Mouse (Mus musculus): ENCODE measurements around the gene Dpy19l1. TPM values are rescaled to one million over a fixed set of nuclear protein-coding genes. Genes with fewer than 3 reads are reported as not detected.

The Dpy19l1 gene
- polyA plus RNA-seq, 1 experiment: 8.4 TPM

DNA sequence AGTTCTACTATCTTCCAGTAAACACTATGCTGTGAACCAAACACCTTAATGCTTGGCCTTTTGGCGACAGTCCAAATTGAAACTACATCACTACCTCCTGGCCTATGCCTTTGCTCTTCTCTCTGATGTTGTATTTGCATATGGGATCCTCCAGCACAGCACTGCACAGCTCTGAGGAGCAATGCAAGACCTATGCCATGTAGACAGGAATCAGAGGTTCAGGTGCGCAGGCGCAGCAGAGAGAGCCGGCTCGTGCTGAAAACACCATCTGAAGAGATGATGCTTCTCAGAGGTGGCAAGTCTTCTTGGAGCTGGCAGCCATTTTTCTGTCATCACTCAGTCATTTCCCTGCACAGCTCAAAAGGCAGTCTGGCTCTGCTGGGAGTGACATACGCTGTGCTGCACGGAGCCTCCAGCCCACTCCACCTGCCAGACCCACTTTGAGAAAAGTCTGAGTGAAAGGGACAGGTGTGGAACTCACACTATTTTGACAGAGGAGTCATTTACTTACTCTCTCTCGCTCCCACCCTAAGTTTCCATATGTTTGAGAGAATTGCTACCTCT is 112.1 kb downstream of the Dpy19l1 start:
- Histone ChIP-seq H3K4me3 (replicated peaks; ENCODE audit: extremely low read depth, low read depth, low read length) (no peak overlapping the region), H3K4me1 (ENCODE audit: control insufficient read depth, insufficient read depth, low read length) (no peaks in the 10 kb centered on the region)
- TF ChIP-seq CTCF (IDR thresholded peaks at IDR 0.05; ENCODE audit: insufficient read depth, low read length): no peak
- no peak for TF ChIP-seq POLR2A (IDR thresholded peaks at IDR 0.05; ENCODE audit: borderline replicate concordance, extremely low read depth, low read depth, low read length)
- no peak for DNase-seq
- 83% methylated on average over 8 of the region's 8 CpGs for WGBS

DNA sequence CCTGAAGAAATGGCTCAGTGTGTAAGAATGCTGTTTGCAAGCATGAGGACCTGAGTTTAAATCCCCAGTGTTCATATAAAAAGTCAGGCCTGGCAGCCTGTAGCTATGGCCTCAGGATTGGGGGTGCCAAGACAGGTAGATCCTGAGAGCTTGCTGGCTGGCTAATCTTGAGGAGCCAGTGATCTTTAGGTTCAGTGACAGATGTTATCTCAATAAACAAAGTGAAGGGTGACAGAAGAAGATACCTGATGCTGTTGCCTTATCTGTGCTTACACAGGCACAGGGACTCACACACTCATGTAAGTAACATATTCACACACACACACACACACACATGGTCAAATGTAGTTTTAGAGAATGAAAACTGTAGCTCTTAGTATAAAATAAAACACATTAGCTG is 115.7 kb downstream of the Dpy19l1 start:
- no peak for TF ChIP-seq POLR2A (IDR thresholded peaks at IDR 0.05; ENCODE audit: borderline replicate concordance, extremely low read depth, low read depth, low read length)
- TF ChIP-seq CTCF (IDR thresholded peaks at IDR 0.05; ENCODE audit: insufficient read depth, low read length): no peak
- no peak overlapping the region for H3K4me3 ChIP-seq (replicated peaks; ENCODE audit: extremely low read depth, low read depth, low read length)

DNA sequence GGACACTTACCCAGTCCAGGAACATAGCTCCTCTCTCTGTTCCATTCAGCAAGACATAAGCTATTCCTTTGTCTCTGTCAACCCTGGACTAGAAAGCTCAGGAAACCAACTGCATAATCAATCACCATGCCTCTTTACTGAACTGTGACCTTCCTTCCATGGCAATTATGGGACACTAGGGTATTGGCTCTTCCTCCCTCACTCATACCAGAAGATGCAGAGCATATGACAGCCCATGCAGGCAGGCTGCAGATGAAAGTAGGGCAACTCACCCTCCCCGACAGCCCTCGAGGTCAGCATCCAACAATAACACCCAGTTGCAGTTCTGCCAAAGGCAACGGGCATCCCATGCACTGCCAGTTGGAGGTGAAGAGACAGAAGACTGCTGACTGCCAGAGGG is 123.6 kb downstream of the Dpy19l1 start:
- Histone ChIP-seq H3K4me1 (ENCODE audit: control insufficient read depth, insufficient read depth, low read length) (no peaks in the 10 kb centered on the region), H3K4me3 (replicated peaks; ENCODE audit: extremely low read depth, low read depth, low read length) (no peak overlapping the region)
- TF ChIP-seq CTCF (IDR thresholded peaks at IDR 0.05; ENCODE audit: insufficient read depth, low read length) (no peak), POLR2A (IDR thresholded peaks at IDR 0.05; ENCODE audit: borderline replicate concordance, extremely low read depth, low read depth, low read length) (no peak)
- no peak for DNase-seq
- 62% methylated on average over 3 of the region's 3 CpGs for WGBS

More for the DNA sequence above, 115.7 kb downstream of the Dpy19l1 start:
- no peak for DNase-seq
- H3K4me1 ChIP-seq (ENCODE audit: control insufficient read depth, insufficient read depth, low read length): no peaks in the 10 kb centered on the region

DNA sequence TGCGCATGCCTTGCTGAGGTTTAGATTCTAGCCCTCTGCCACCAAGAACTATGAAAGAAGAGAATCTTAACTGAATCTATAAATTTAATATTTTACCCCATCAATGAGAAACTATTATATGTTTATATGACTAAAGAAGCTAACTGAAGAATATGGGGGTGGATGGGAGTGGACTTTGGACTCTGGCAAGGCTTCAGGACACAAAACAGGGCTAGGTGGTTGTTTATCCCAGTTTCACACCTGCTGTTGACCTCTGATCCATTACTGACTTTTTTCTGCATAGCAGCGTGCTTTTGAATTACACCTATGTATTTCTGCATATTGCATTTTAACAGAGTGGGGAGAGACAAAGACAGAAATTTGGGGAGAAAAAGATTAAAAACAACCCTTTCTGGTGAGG is 124.1 kb downstream of the Dpy19l1 start:
- TF ChIP-seq POLR2A (IDR thresholded peaks at IDR 0.05; ENCODE audit: borderline replicate concordance, extremely low read depth, low read depth, low read length) (no peak), CTCF (IDR thresholded peaks at IDR 0.05; ENCODE audit: insufficient read depth, low read length) (no peak)
- WGBS: 91% methylated on average over 2 of the region's 2 CpGs
- no peak overlapping the region for H3K4me3 ChIP-seq (replicated peaks; ENCODE audit: extremely low read depth, low read depth, low read length)
- DNase-seq: no peak
- H3K4me1 ChIP-seq (ENCODE audit: control insufficient read depth, insufficient read depth, low read length): no peaks in the 10 kb centered on the region

Other genes starting within 250 kb of the Dpy19l1 start
- not detected in 2 replicates for gene Cypt4, start 122.1 kb upstream of the Dpy19l1 start, polyA plus RNA-seq (2012; rRNA removed)
- 0.08 and 0.09 TPM in 2 replicates for gene Dpy19l2, start 193.2 kb upstream of the Dpy19l1 start, polyA plus RNA-seq (2012; rRNA removed)